Mouse (Mus musculus): Measurements from ENCODE around the gene Ppa1. TPM values are rescaled to one million over a fixed set of nuclear protein-coding genes. Genes with fewer than 3 reads are reported as not detected.

The Ppa1 gene
- polyA plus RNA-seq, 1 experiment from 2014 or later: 124 TPM

DNA sequence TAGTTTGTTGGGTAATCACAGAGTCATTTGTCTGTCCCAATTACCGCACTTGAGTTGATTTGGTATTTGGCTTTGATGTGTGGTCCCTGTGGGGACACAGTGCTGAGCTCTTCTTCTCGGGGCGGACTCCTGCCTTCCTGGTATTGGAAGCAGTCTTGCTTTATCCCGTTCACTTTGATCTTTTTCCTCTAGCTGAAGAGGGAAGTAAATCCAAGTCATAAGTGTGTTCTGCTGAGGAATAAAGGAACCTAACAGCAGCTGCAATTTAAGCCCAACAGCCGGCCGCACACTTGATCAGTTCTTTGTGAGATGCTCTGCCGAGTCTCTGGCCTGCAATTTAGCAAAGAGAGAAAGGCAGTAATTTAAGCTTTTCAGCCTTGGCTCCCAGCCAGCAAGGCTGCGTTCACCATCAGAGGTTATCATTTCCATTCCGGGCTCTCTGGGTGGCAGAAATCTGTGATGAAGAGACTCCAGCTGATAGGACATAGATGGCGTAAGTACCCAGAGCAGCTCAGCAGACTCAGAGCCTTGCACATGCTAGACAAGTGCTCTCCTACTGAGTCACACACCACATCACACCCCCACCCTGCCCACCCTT lies 14.1 kb downstream of the Ppa1 start:
- Histone ChIP-seq H3K9me3 (ENCODE audit: control insufficient read depth, low read length) (no peaks in the 10 kb centered on the region), H3K27ac (replicated peaks) (no peak overlapping the region), H3K36me3 (ENCODE audit: control insufficient read depth, insufficient read depth, low read length) (peaks cover 5% of the 10 kb centered on the region; the same call in 1 of the 2 replicates), H3K4me2 (replicated peaks; ENCODE audit: low read depth) (no peak overlapping the region), H3K27me3 (ENCODE audit: control insufficient read depth, insufficient read depth, low read length) (no peaks in the 10 kb centered on the region), H3K4me1 (replicated peaks; ENCODE audit: control insufficient read depth, insufficient read depth) (no peaks in the 10 kb centered on the region), H3K4me3 (ENCODE audit: low read depth, low read length) (no peak overlapping the region), H3K9ac (ENCODE audit: low read length) (no peak overlapping the region)
- no peak for DNase-seq (ENCODE audit: low spot score)
- TF ChIP-seq EP300 (optimal IDR thresholded peaks at IDR 0.05): no peak
- TF ChIP-seq CTCF (IDR thresholded peaks at IDR 0.05; ENCODE audit: low read depth): no peak
- ATAC-seq (ENCODE audit: low FRiP score, low TSS enrichment): no peak
- 71% methylated on average over 10 of the region's 10 CpGs for WGBS

DNA sequence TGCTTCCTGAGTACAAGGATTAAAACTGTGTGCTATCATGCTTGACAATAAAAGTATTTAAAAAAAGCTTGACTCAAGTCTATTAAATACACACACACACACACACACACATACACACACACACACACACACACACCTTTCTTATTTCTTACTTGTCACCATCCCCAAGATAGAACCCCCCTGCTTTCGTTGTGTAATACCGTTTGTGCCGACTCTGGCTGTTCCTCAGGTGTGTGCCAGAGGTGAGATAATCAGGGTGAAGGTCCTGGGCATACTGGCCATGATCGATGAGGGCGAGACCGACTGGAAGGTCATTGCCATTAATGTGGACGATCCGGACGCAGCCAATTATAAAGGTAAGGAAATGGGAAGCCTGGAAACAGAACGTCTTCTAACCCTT lies 16.8 kb downstream of the Ppa1 start:
- TF ChIP-seq CTCF (IDR thresholded peaks at IDR 0.05; ENCODE audit: low read depth) (no peak), EP300 (optimal IDR thresholded peaks at IDR 0.05) (no peak)
- Histone ChIP-seq H3K4me3 (ENCODE audit: low read depth, low read length) (no peak overlapping the region), H3K27ac (replicated peaks) (no peak overlapping the region), H3K4me1 (replicated peaks; ENCODE audit: control insufficient read depth, insufficient read depth) (no peaks in the 10 kb centered on the region), H3K9ac (ENCODE audit: low read length) (no peak overlapping the region), H3K4me2 (replicated peaks; ENCODE audit: low read depth) (no peak overlapping the region), H3K9me3 (ENCODE audit: control insufficient read depth, low read length) (no peaks in the 10 kb centered on the region), H3K27me3 (ENCODE audit: control insufficient read depth, insufficient read depth, low read length) (no peaks in the 10 kb centered on the region), H3K36me3 (ENCODE audit: control insufficient read depth, insufficient read depth, low read length) (peaks cover 5% of the 10 kb centered on the region; the same call in 1 of the 2 replicates)
- DNase-seq (ENCODE audit: low spot score) (no peak), ATAC-seq (ENCODE audit: low FRiP score, low TSS enrichment) (no peak)
- 94% methylated on average over 10 of the region's 10 CpGs for WGBS

- no peak for DNase-seq (ENCODE audit: low spot score)
- no peak for ATAC-seq (ENCODE audit: low FRiP score, low TSS enrichment)
- no peak for TF ChIP-seq CTCF (IDR thresholded peaks at IDR 0.05; ENCODE audit: low read depth)
- no peak for TF ChIP-seq EP300 (optimal IDR thresholded peaks at IDR 0.05)
- Histone ChIP-seq H3K9ac (ENCODE audit: low read length) (no peak overlapping the region), H3K4me2 (replicated peaks; ENCODE audit: low read depth) (no peak overlapping the region), H3K36me3 (ENCODE audit: control insufficient read depth, insufficient read depth, low read length) (peaks cover 8% of the 10 kb centered on the region; the same call in 1 of the 2 replicates), H3K4me3 (ENCODE audit: low read depth, low read length) (no peak overlapping the region), H3K27ac (replicated peaks) (no peak overlapping the region), H3K27me3 (ENCODE audit: control insufficient read depth, insufficient read depth, low read length) (no peaks in the 10 kb centered on the region), H3K4me1 (replicated peaks; ENCODE audit: control insufficient read depth, insufficient read depth) (no peaks in the 10 kb centered on the region), H3K9me3 (ENCODE audit: control insufficient read depth, low read length) (no peaks in the 10 kb centered on the region)
- WGBS: 78% methylated on average over 3 of the region's 3 CpGs
Measured at GRCm38 (mm10) chr10:61665651-61666050, 17.3 kb downstream of the Ppa1 start.

DNA sequence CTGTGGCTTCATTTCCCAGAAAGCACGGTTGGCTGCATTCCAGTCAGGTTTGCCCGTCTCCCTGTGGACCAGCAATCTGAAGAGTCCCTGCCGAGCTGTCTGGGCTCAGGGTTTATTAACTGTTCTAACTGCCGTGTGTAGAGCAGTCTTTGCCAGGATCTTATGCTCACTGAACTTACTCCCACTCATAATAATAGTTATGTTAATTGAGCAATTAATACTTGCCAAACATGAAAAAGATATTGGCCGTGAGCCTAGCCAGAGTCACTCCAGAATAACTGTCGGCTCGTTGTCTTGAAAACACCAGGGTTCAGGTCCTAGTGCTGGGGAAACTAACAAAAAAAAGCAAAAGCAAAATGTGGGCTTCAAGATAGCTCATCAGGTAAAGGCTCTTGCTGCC lies 20.9 kb downstream of the Ppa1 start:
- DNase-seq (ENCODE audit: low spot score): no peak
- WGBS: 71% methylated on average over 7 of the region's 7 CpGs
- Histone ChIP-seq H3K9ac (ENCODE audit: low read length) (no peak overlapping the region), H3K4me3 (ENCODE audit: low read depth, low read length) (no peak overlapping the region), H3K36me3 (ENCODE audit: control insufficient read depth, insufficient read depth, low read length) (peaks cover 3% of the 10 kb centered on the region; the same call in 1 of the 2 replicates), H3K27me3 (ENCODE audit: control insufficient read depth, insufficient read depth, low read length) (no peaks in the 10 kb centered on the region), H3K27ac (replicated peaks) (peak overlapping the region; percentile 41; the same call in 1 of the 2 replicates), H3K9me3 (ENCODE audit: control insufficient read depth, low read length) (no peaks in the 10 kb centered on the region), H3K4me2 (replicated peaks; ENCODE audit: low read depth) (no peak overlapping the region), H3K4me1 (replicated peaks; ENCODE audit: control insufficient read depth, insufficient read depth) (no peaks in the 10 kb centered on the region)
- no peak for ATAC-seq (ENCODE audit: low FRiP score, low TSS enrichment)
- TF ChIP-seq EP300 (optimal IDR thresholded peaks at IDR 0.05) (no peak), CTCF (IDR thresholded peaks at IDR 0.05; ENCODE audit: low read depth) (no peak)

DNA sequence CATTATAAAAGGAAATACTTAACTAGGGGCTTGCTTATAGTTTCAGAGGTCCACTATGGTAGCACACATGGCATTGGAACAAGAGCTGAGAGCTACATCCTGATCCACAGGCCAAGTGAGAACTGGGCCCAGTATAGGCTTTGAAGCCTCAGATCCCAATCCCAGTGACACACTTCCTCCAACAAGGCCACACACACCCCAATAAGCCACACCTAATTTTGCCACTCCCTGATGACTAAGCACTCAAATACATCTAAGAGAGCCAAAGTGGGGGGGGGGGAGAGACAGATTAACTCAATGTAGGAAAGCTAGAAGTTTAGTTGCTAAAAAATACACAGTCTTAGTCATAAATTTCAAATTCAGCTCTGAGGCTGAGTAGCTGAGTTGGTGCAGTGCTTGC lies 21.5 kb downstream of the Ppa1 start:
- no peak overlapping the region for H3K4me2 ChIP-seq (replicated peaks; ENCODE audit: low read depth)
- H3K9me3 ChIP-seq (ENCODE audit: control insufficient read depth, low read length): no peaks in the 10 kb centered on the region
- H3K36me3 ChIP-seq (ENCODE audit: control insufficient read depth, insufficient read depth, low read length): peaks cover 3% of the 10 kb centered on the region; the same call in 1 of the 2 replicates
- no peak overlapping the region for H3K4me3 ChIP-seq (ENCODE audit: low read depth, low read length)
- TF ChIP-seq CTCF (IDR thresholded peaks at IDR 0.05; ENCODE audit: low read depth) (no peak), EP300 (optimal IDR thresholded peaks at IDR 0.05) (no peak)
- H3K27me3 ChIP-seq (ENCODE audit: control insufficient read depth, insufficient read depth, low read length): no peaks in the 10 kb centered on the region
- no peak overlapping the region for H3K9ac ChIP-seq (ENCODE audit: low read length)
- ATAC-seq (ENCODE audit: low FRiP score, low TSS enrichment) (peak; percentile 88), DNase-seq (ENCODE audit: low spot score) (peak; percentile 17)
- no peaks in the 10 kb centered on the region for H3K4me1 ChIP-seq (replicated peaks; ENCODE audit: control insufficient read depth, insufficient read depth)
- peak overlapping the region; percentile 69 for H3K27ac ChIP-seq (replicated peaks)

- Histone ChIP-seq H3K9me3 (ENCODE audit: control insufficient read depth, low read length) (no peaks in the 10 kb centered on the region), H3K4me2 (replicated peaks; ENCODE audit: low read depth) (no peak overlapping the region), H3K4me1 (replicated peaks; ENCODE audit: control insufficient read depth, insufficient read depth) (no peaks in the 10 kb centered on the region), H3K27me3 (ENCODE audit: control insufficient read depth, insufficient read depth, low read length) (no peaks in the 10 kb centered on the region), H3K36me3 (ENCODE audit: control insufficient read depth, insufficient read depth, low read length) (peaks cover 3% of the 10 kb centered on the region; the same call in 1 of the 2 replicates), H3K9ac (ENCODE audit: low read length) (no peak overlapping the region), H3K27ac (replicated peaks) (peak overlapping the region; percentile 69), H3K4me3 (ENCODE audit: low read depth, low read length) (no peak overlapping the region)
- TF ChIP-seq EP300 (optimal IDR thresholded peaks at IDR 0.05): no peak
- peak; percentile 53 for TF ChIP-seq CTCF (IDR thresholded peaks at IDR 0.05; ENCODE audit: low read depth)
- ATAC-seq (ENCODE audit: low FRiP score, low TSS enrichment): no peak
- WGBS: 91% methylated on average over 3 of the region's 3 CpGs
- DNase-seq (ENCODE audit: low spot score): no peak
Measured at GRCm38 (mm10) chr10:61670758-61671157, 22.4 kb downstream of the Ppa1 start.

Data from stomach, postnatal 0 days (tissue).